Mouse (Mus musculus) bone marrow macrophage, adult 2 months (primary cell): ENCODE data around the gene Ttc28.

Experiments used
- CTCF ChIP-seq: IDR thresholded peaks from 2 replicates; pipeline ENCODE4 v1.5.1; 2012; ENCODE audit warnings: low read depth, mild to moderate bottlenecking, low read length, moderate library complexity
- POLR2A ChIP-seq: IDR thresholded peaks from 2 replicates; pipeline ENCODE4 v1.6.1; 2012; ENCODE audit warnings: mild to moderate bottlenecking, low read depth, low read length, borderline replicate concordance

DNA sequence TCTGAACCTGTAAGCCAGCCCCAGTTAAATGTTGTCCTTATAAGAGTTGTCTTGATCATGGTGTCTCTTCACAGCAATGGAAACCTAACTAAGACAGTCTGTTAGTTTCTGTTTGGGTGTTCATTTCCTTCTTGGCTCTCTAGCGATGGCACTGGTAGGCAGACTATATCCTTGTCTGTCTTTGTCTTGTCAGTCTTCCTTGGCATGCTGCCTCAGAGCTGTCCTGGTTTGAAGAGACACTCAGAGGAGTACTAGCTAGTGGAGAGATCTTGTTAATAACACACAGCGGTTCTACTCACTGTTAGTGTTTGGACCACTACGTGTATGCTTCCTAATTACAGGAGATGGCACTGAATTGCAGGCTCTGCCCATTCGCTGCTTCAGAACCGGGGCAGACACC, 189.9 kb downstream of the Ttc28 start:
- TF ChIP-seq CTCF (no peak), POLR2A (no peak)
